In the genomic region with DNA sequence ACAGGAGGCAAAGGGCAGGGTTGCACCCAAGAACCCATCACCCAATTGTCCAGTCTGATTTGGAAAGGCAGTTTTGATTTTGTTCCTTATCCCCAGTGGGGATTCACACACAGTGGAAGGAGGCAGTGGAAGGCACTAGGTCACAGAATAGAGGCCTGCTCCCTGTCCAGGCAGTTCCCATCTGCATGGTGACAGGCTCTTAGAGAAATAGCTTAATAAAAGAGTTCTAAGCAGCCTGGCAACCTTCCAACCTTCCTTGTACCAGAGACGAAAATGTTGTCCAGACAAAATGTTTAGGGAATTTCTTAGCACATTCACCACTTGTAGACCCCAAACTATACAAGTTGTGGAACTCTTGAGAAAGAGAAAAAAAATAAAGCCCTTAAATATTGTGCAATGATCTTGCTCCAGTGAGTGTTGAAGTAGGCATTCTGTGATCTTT, we compare ENCODE assay signal across 16 mouse cellular contexts. TPM values are rescaled to one million over a fixed set of nuclear protein-coding genes. Genes with fewer than 3 reads are reported as not detected.
A peak's percentile ranks its signal among the peaks of the same experiment; 100 is the strongest.
DNase-seq lines count a peak whose midpoint lies in the region; ATAC-seq and TF ChIP-seq lines count a peak whose summit lies in the region.
"Had no signal": no experiment of that assay in that cellular context is flagged by ENCODE, and none has a peak within 500 bp of the region (broad histone marks: within the 10 kb centered on the region; RNA-seq: fewer than 3 reads in every experiment).

No protein-coding gene starts in this region.

- no peaks in the 10 kb centered on the region for H3K27me3 ChIP-seq in hindbrain, postnatal 0 days (ENCODE audit: insufficient read depth, low read length)
- no peaks in the 10 kb centered on the region for H3K27me3 ChIP-seq in hindbrain, embryonic 12.5 days
- H3K27me3 ChIP-seq in midbrain, postnatal 0 days (ENCODE audit: insufficient read depth, low read length), result no peaks in the 10 kb centered on the region
- H3K27me3 ChIP-seq in midbrain, embryonic 16.5 days (ENCODE audit: control insufficient read depth, insufficient read depth, low read depth, low read length), result no peaks in the 10 kb centered on the region
- H3K27me3 ChIP-seq in intestine, embryonic 15.5 days (replicated peaks), result no peaks in the 10 kb centered on the region
- no peaks in the 10 kb centered on the region for H3K27me3 ChIP-seq in stomach, embryonic 16.5 days (ENCODE audit: control insufficient read depth, insufficient read depth, low read length)
- H3K27me3 ChIP-seq: forebrain, embryonic 15.5 days; neural tube, embryonic 13.5 days had no signal

- H3K9me3 ChIP-seq in hindbrain, postnatal 0 days (ENCODE audit: low read length), result no peaks in the 10 kb centered on the region
- H3K9me3 ChIP-seq in hindbrain, embryonic 12.5 days (replicated peaks), result no peaks in the 10 kb centered on the region
- no peaks in the 10 kb centered on the region for H3K9me3 ChIP-seq in midbrain, postnatal 0 days (ENCODE audit: low read length)
- no peaks in the 10 kb centered on the region for H3K9me3 ChIP-seq in midbrain, embryonic 16.5 days (replicated peaks; ENCODE audit: control insufficient read depth, low read length, poor library complexity, severe bottlenecking)
- no peaks in the 10 kb centered on the region for H3K9me3 ChIP-seq in intestine, embryonic 15.5 days
- H3K9me3 ChIP-seq in stomach, embryonic 16.5 days (replicated peaks; ENCODE audit: control insufficient read depth, low read length), result peaks cover 4% of the 10 kb centered on the region
- H3K9me3 ChIP-seq: forebrain, embryonic 15.5 days; neural tube, embryonic 13.5 days had no signal

- TF ChIP-seq CTCF in hindbrain, postnatal 0 days (IDR thresholded peaks at IDR 0.05; ENCODE audit: low read depth), result no peak
- no peak for TF ChIP-seq CTCF in midbrain, postnatal 0 days (IDR thresholded peaks at IDR 0.05)

- H3K36me3 ChIP-seq in hindbrain, postnatal 0 days (ENCODE audit: insufficient read depth, low read length), result no peaks in the 10 kb centered on the region
- no peaks in the 10 kb centered on the region for H3K36me3 ChIP-seq in hindbrain, embryonic 12.5 days
- H3K36me3 ChIP-seq in midbrain, postnatal 0 days (ENCODE audit: insufficient read depth, low read length), result no peaks in the 10 kb centered on the region
- no peaks in the 10 kb centered on the region for H3K36me3 ChIP-seq in midbrain, embryonic 16.5 days (ENCODE audit: control insufficient read depth, insufficient read depth, low read length)
- H3K36me3 ChIP-seq in intestine, embryonic 15.5 days, result no peaks in the 10 kb centered on the region
- H3K36me3 ChIP-seq in stomach, embryonic 16.5 days (ENCODE audit: control insufficient read depth, insufficient read depth, low read length), result no peaks in the 10 kb centered on the region
- H3K36me3 ChIP-seq: forebrain, embryonic 15.5 days; neural tube, embryonic 13.5 days had no signal

- WGBS in hindbrain, postnatal 0 days, result 12% methylated on average over 1 of the region's 1 CpGs
- WGBS in hindbrain, embryonic 12.5 days, result 56% methylated on average over 1 of the region's 1 CpGs
- 26% methylated on average over 1 of the region's 1 CpGs for WGBS in midbrain, postnatal 0 days
- 39% methylated on average over 1 of the region's 1 CpGs for WGBS in midbrain, embryonic 16.5 days
- 27% methylated on average over 1 of the region's 1 CpGs for WGBS in intestine, embryonic 15.5 days
- WGBS in stomach, embryonic 16.5 days, result 14% methylated on average over 1 of the region's 1 CpGs

- ATAC-seq in hindbrain, postnatal 0 days, result no peak
- no peak for ATAC-seq in hindbrain, embryonic 12.5 days (ENCODE audit: low FRiP score)
- ATAC-seq in midbrain, postnatal 0 days (ENCODE audit: low FRiP score), result no peak
- ATAC-seq in midbrain, embryonic 16.5 days, result no peak
- ATAC-seq in intestine, embryonic 15.5 days, result peak; percentile 65
- no peak for ATAC-seq in stomach, embryonic 16.5 days (ENCODE audit: insufficient read depth, low FRiP score)
- no peak for ATAC-seq in frontal cortex, adult (ENCODE audit: low TSS enrichment)
- ATAC-seq: activated CD4-positive, CD25-positive, alpha-beta regulatory T cell, adult 4 months; forebrain, embryonic 15.5 days had no signal

- H3K9ac ChIP-seq in hindbrain, postnatal 0 days (replicated peaks; ENCODE audit: low read length), result no peak overlapping the region
- H3K9ac ChIP-seq in hindbrain, embryonic 12.5 days, result no peak overlapping the region
- no peak overlapping the region for H3K9ac ChIP-seq in midbrain, postnatal 0 days (replicated peaks; ENCODE audit: low read length, poor library complexity, severe bottlenecking)
- no peak overlapping the region for H3K9ac ChIP-seq in midbrain, embryonic 16.5 days (ENCODE audit: low read depth, low read length)
- H3K9ac ChIP-seq in intestine, embryonic 15.5 days, result no peak overlapping the region
- no peak overlapping the region for H3K9ac ChIP-seq in stomach, embryonic 16.5 days (ENCODE audit: low read length)
- H3K9ac ChIP-seq: forebrain, embryonic 15.5 days; neural tube, embryonic 13.5 days had no signal

- no peak overlapping the region for H3K4me2 ChIP-seq in hindbrain, postnatal 0 days (ENCODE audit: low read depth, low read length)
- H3K4me2 ChIP-seq in hindbrain, embryonic 12.5 days (replicated peaks), result no peak overlapping the region
- no peak overlapping the region for H3K4me2 ChIP-seq in midbrain, postnatal 0 days (ENCODE audit: low read depth, low read length, poor library complexity, severe bottlenecking)
- no peak overlapping the region for H3K4me2 ChIP-seq in midbrain, embryonic 16.5 days (ENCODE audit: low read length)
- no peak overlapping the region for H3K4me2 ChIP-seq in intestine, embryonic 15.5 days (replicated peaks)
- no peak overlapping the region for H3K4me2 ChIP-seq in stomach, embryonic 16.5 days (ENCODE audit: low read depth, low read length)
- H3K4me2 ChIP-seq: forebrain, embryonic 15.5 days; midbrain, embryonic 11.5 days; neural tube, embryonic 13.5 days had no signal

- DNase-seq in hindbrain, postnatal 0 days (ENCODE audit: low spot score), result peak; percentile 16
- peak; percentile 22 for DNase-seq in midbrain, postnatal 0 days (ENCODE audit: low spot score)
- no peak for DNase-seq in thymus, adult 18-20 months
- DNase-seq: thymus, postnatal 25 days had no signal

- H3K4me3 ChIP-seq in hindbrain, postnatal 0 days (ENCODE audit: low read length), result no peak overlapping the region
- no peak overlapping the region for H3K4me3 ChIP-seq in hindbrain, embryonic 12.5 days
- no peak overlapping the region for H3K4me3 ChIP-seq in midbrain, postnatal 0 days (ENCODE audit: low read depth, low read length)
- no peak overlapping the region for H3K4me3 ChIP-seq in midbrain, embryonic 16.5 days (ENCODE audit: low read depth, low read length)
- no peak overlapping the region for H3K4me3 ChIP-seq in intestine, embryonic 15.5 days (replicated peaks)
- no peak overlapping the region for H3K4me3 ChIP-seq in stomach, embryonic 16.5 days (replicated peaks; ENCODE audit: low read length)
- H3K4me3 ChIP-seq: forebrain, embryonic 15.5 days; neural tube, embryonic 13.5 days had no signal

- no peak overlapping the region for H3K27ac ChIP-seq in hindbrain, postnatal 0 days
- H3K27ac ChIP-seq in hindbrain, embryonic 12.5 days, result no peak overlapping the region
- no peak overlapping the region for H3K27ac ChIP-seq in midbrain, postnatal 0 days (ENCODE audit: low read depth, low read length)
- H3K27ac ChIP-seq in midbrain, embryonic 16.5 days (ENCODE audit: low read length), result no peak overlapping the region
- peak overlapping the region; percentile 60 for H3K27ac ChIP-seq in intestine, embryonic 15.5 days
- H3K27ac ChIP-seq in stomach, embryonic 16.5 days (ENCODE audit: low read length), result peak overlapping the region; percentile 62; the same call in 1 of the 2 replicates
- H3K27ac ChIP-seq: forebrain, embryonic 15.5 days; neural tube, embryonic 13.5 days had no signal

- no peaks in the 10 kb centered on the region for H3K4me1 ChIP-seq in hindbrain, postnatal 0 days (ENCODE audit: insufficient read depth, low read length)
- no peaks in the 10 kb centered on the region for H3K4me1 ChIP-seq in hindbrain, embryonic 12.5 days
- H3K4me1 ChIP-seq in midbrain, postnatal 0 days (ENCODE audit: insufficient read depth, low read length), result no peaks in the 10 kb centered on the region
- no peaks in the 10 kb centered on the region for H3K4me1 ChIP-seq in midbrain, embryonic 16.5 days (ENCODE audit: control insufficient read depth, insufficient read depth, low read length)
- peaks cover 15% of the 10 kb centered on the region for H3K4me1 ChIP-seq in intestine, embryonic 15.5 days (replicated peaks)
- peaks cover 12% of the 10 kb centered on the region for H3K4me1 ChIP-seq in stomach, embryonic 16.5 days (ENCODE audit: control insufficient read depth, insufficient read depth, low read length)
- H3K4me1 ChIP-seq: forebrain, embryonic 15.5 days; neural tube, embryonic 13.5 days had no signal

RNA-seq across cellular contexts. Expression of a gene that starts 39.8 kb away (rescaled TPM):
- not detected in 2 replicates for total RNA-seq in hindbrain, postnatal 0 days (2014; rRNA removed)
- polyA plus RNA-seq in hindbrain, postnatal 0 days (2015; fragmentation: Nextera tagmentation; extraction: Ambion mirVana), result not detected in 2 replicates
- not detected in 2 replicates for polyA plus RNA-seq in hindbrain, embryonic 12.5 days (2016; fragmentation: Nextera tagmentation; extraction: Ambion mirVana)
- total RNA-seq in midbrain, postnatal 0 days (2014; rRNA removed), result not detected in 2 replicates
- polyA plus RNA-seq in midbrain, postnatal 0 days (2015; fragmentation: Nextera tagmentation; extraction: Ambion mirVana), result not detected in 2 replicates
- not detected in 2 replicates for polyA plus RNA-seq in midbrain, embryonic 16.5 days (2015; fragmentation: Nextera tagmentation; extraction: Ambion mirVana)
- polyA plus RNA-seq in intestine, embryonic 15.5 days (2015; fragmentation: Nextera tagmentation; extraction: Ambion mirVana), result not detected in 2 replicates
- polyA plus RNA-seq in stomach, embryonic 16.5 days (2015; fragmentation: Nextera tagmentation; extraction: Ambion mirVana), result 0.75 and 1.3 TPM in 2 replicates
- total RNA-seq: hematopoietic stem cell, adult 5-6 weeks; layer of hippocampus, adult 18-20 months; left cerebral cortex, postnatal 36 days had no signal
- polyA plus RNA-seq: activated CD4-positive, CD25-positive, alpha-beta regulatory T cell, adult 4 months; forebrain, embryonic 15.5 days; midbrain, embryonic 11.5 days; neural tube, embryonic 13.5 days had no signal

RNA-seq across cellular contexts. Expression of a gene that starts 58.9 kb away (rescaled TPM):
- 11.2 and 11.7 TPM in 2 replicates for total RNA-seq in hindbrain, postnatal 0 days (2014; rRNA removed)
- 5.7 and 6.1 TPM in 2 replicates for polyA plus RNA-seq in hindbrain, postnatal 0 days (2015; fragmentation: Nextera tagmentation; extraction: Ambion mirVana)
- 12.7 and 15.4 TPM in 2 replicates for polyA plus RNA-seq in hindbrain, embryonic 12.5 days (2016; fragmentation: Nextera tagmentation; extraction: Ambion mirVana)
- 13.0 and 19.2 TPM in 2 replicates for total RNA-seq in midbrain, postnatal 0 days (2014; rRNA removed)
- polyA plus RNA-seq in midbrain, postnatal 0 days (2015; fragmentation: Nextera tagmentation; extraction: Ambion mirVana), result 4.4 and 5.7 TPM in 2 replicates
- polyA plus RNA-seq in midbrain, embryonic 16.5 days (2015; fragmentation: Nextera tagmentation; extraction: Ambion mirVana), result 2.7 and 3.2 TPM in 2 replicates
- polyA plus RNA-seq in intestine, embryonic 15.5 days (2015; fragmentation: Nextera tagmentation; extraction: Ambion mirVana), result 22.4 and 25.0 TPM in 2 replicates
- polyA plus RNA-seq in stomach, embryonic 16.5 days (2015; fragmentation: Nextera tagmentation; extraction: Ambion mirVana), result 46.4 and 48.3 TPM in 2 replicates

Comparison
In these comparisons a context has a peak if more than half of its experiments do, and no peak if none do; other contexts are left out.
1. DNase-seq: peak in hindbrain, postnatal 0 days (single experiment) and midbrain, postnatal 0 days (single experiment); none in thymus, adult 18-20 months (0 of 2).
2. H3K27ac ChIP-seq: peak in intestine, embryonic 15.5 days (single experiment) and stomach, embryonic 16.5 days (single experiment); none in hindbrain, postnatal 0 days (single experiment), hindbrain, embryonic 12.5 days (single experiment), midbrain, postnatal 0 days (single experiment) and midbrain, embryonic 16.5 days (single experiment).